Mouse (Mus musculus) inflammation-experienced regulatory T-cells (primary cell): ENCODE measurements around the gene Mpp4. TPM values are rescaled to one million over a fixed set of nuclear protein-coding genes. Genes with fewer than 3 reads are reported as not detected.

Experiments
- polyA plus RNA-seq, 2 experiments: library from polyadenylated mRNA; unstranded; fragments of 100-300 nt; shearing (Covaris generic); gene quantifications; one replicate each; pipeline ENCODE4 v1.2.1; 2017

Gene Mpp4
- under 1 TPM; 0.17 to 0.39 TPM for polyA plus RNA-seq

GRCm38 (mm10) chr1:59163030-59163461 is at the start of gene Mpp4:
TSS of gene Mpp4 (minus strand) at chr1:59163389.

GRCm38 (mm10) chr1:59119720-59120457 is 43.3 kb downstream of the Mpp4 start, which contains the start of gene Tmem237:
TSS of gene Tmem237 (minus strand) at chr1:59120408.

GRCm38 (mm10) chr1:59094705-59095104 is 68.5 kb downstream of the Mpp4 start, which contains the start of gene C2cd6:
TSS of gene C2cd6 (minus strand) at chr1:59094900.

Other genes with a start within 250 kb of the Mpp4 start
- 10 to 100 TPM; 25.3 to 42.3 TPM for gene Trak2, start 190.0 kb downstream of the Mpp4 start, polyA plus RNA-seq
- gene Stradb, start 189.9 kb downstream of the Mpp4 start, polyA plus RNA-seq: 10 to 100 TPM; 21.3 to 21.9 TPM
- under 1 TPM in 1 of 2 experiments, not detected in 1; 0.70 TPM for gene C2cd6, start 68.5 kb downstream of the Mpp4 start, polyA plus RNA-seq
- 10 to 100 TPM in 1 of 2 experiments, 1 to 10 TPM in 1; 9.0 to 12.2 TPM for gene Tmem237, start 43.0 kb downstream of the Mpp4 start, polyA plus RNA-seq
- gene Als2, start 73.8 kb upstream of the Mpp4 start, polyA plus RNA-seq: 10 to 100 TPM in 1 of 2 experiments, 1 to 10 TPM in 1; 8.8 to 10.4 TPM
- gene Cdk15, start 93.5 kb upstream of the Mpp4 start, polyA plus RNA-seq: under 1 TPM; 0.18 TPM